9 mouse cellular contexts compared by ENCODE assay signal in genomic region chr1:75425796-75426471, GRCm38 (mm10). TPM values are rescaled to one million over a fixed set of nuclear protein-coding genes. Genes with fewer than 3 reads are reported as not detected.
DNase-seq lines count a peak whose midpoint lies in the region; ATAC-seq and TF ChIP-seq lines count a peak whose summit lies in the region.
"Had no signal": no experiment of that assay in that cellular context is flagged by ENCODE, and none has a peak within 500 bp of the region (broad histone marks: within the 10 kb centered on the region; RNA-seq: fewer than 3 reads in every experiment).

No protein-coding gene starts in this region.

- H3K27me3 ChIP-seq in midbrain, embryonic 14.5 days (ENCODE audit: control insufficient read depth, insufficient read depth, low read length): peaks cover 34% of the 10 kb centered on the region
- H3K27me3 ChIP-seq in midbrain, embryonic 15.5 days (replicated peaks): peaks cover 34% of the 10 kb centered on the region
- peaks cover 37% of the 10 kb centered on the region for H3K27me3 ChIP-seq in neural tube, embryonic 11.5 days (ENCODE audit: control insufficient read depth, insufficient read depth, low read length)

- no peak overlapping the region for H3K4me2 ChIP-seq in midbrain, embryonic 14.5 days (ENCODE audit: low read length)
- H3K4me2 ChIP-seq in midbrain, embryonic 15.5 days: no peak overlapping the region
- no peak overlapping the region for H3K4me2 ChIP-seq in neural tube, embryonic 11.5 days (ENCODE audit: low read depth)
- H3K4me2 ChIP-seq: neural tube, embryonic 13.5 days had no signal

- no peak for TF ChIP-seq POLR2A in bone marrow macrophage, adult 2 months (IDR thresholded peaks at IDR 0.05; ENCODE audit: borderline replicate concordance, low read depth, low read length)

- DNase-seq in gastrocnemius, adult 2 months: peak; percentile 62
- DNase-seq in gastrocnemius, postnatal 25 days: no peak
- peak; percentile 80 for DNase-seq in midbrain, embryonic 14.5 days
- peak; percentile 50 to 58 for DNase-seq in frontal cortex, postnatal 36 days (ENCODE audit: low spot score in 2 of 2)
- DNase-seq in neural tube, embryonic 11.5 days (ENCODE audit: low spot score): peak; percentile 78
- DNase-seq in urinary bladder, postnatal 25 days (ENCODE audit: low spot score): no peak

- H3K9me3 ChIP-seq in midbrain, embryonic 14.5 days (ENCODE audit: control insufficient read depth, low read length): no peaks in the 10 kb centered on the region
- no peaks in the 10 kb centered on the region for H3K9me3 ChIP-seq in midbrain, embryonic 15.5 days
- no peaks in the 10 kb centered on the region for H3K9me3 ChIP-seq in neural tube, embryonic 11.5 days (ENCODE audit: control insufficient read depth, low read length)
- H3K9me3 ChIP-seq: neural tube, embryonic 13.5 days had no signal

- intact Hi-C loops in gastrocnemius, adult 2 months (cut with DNase I): loop anchor here (5.0 kb wide), 1 partner anchor 84 kb away; no protein-coding TSS in a partner anchor

- H3K4me3 ChIP-seq in gastrocnemius, adult 2 months: no peak overlapping the region
- no peak overlapping the region for H3K4me3 ChIP-seq in midbrain, embryonic 14.5 days (replicated peaks; ENCODE audit: low read depth, low read length)
- no peak overlapping the region for H3K4me3 ChIP-seq in midbrain, embryonic 15.5 days
- no peak overlapping the region for H3K4me3 ChIP-seq in bone marrow macrophage, adult 2 months (ENCODE audit: insufficient read depth, low read length)
- no peak overlapping the region for H3K4me3 ChIP-seq in neural tube, embryonic 11.5 days (ENCODE audit: low read depth, low read length)
- H3K4me3 ChIP-seq: neural tube, embryonic 13.5 days had no signal

- no peak overlapping the region for H3K9ac ChIP-seq in midbrain, embryonic 14.5 days (replicated peaks; ENCODE audit: low read length)
- no peak overlapping the region for H3K9ac ChIP-seq in midbrain, embryonic 15.5 days
- H3K9ac ChIP-seq in neural tube, embryonic 11.5 days (ENCODE audit: low read length): no peak overlapping the region
- H3K9ac ChIP-seq: neural tube, embryonic 13.5 days had no signal

- H3K36me3 ChIP-seq in midbrain, embryonic 14.5 days (ENCODE audit: control insufficient read depth, insufficient read depth, low read length): peaks cover 8% of the 10 kb centered on the region; the same call in 1 of the 2 replicates
- no peaks in the 10 kb centered on the region for H3K36me3 ChIP-seq in midbrain, embryonic 15.5 days (replicated peaks)
- H3K36me3 ChIP-seq in neural tube, embryonic 11.5 days (ENCODE audit: control insufficient read depth, insufficient read depth, low read length): no peaks in the 10 kb centered on the region; the same call in 1 of the 2 replicates

- H3K4me1 ChIP-seq in midbrain, embryonic 14.5 days (ENCODE audit: control insufficient read depth, insufficient read depth, low read length): peaks cover 20% of the 10 kb centered on the region
- H3K4me1 ChIP-seq in midbrain, embryonic 15.5 days: peaks cover 21% of the 10 kb centered on the region
- H3K4me1 ChIP-seq in bone marrow macrophage, adult 2 months (ENCODE audit: control insufficient read depth, insufficient read depth, low read length): no peaks in the 10 kb centered on the region
- H3K4me1 ChIP-seq in neural tube, embryonic 11.5 days (ENCODE audit: control insufficient read depth, insufficient read depth, low read length): peaks cover 13% of the 10 kb centered on the region; the same call in 1 of the 2 replicates

- peak overlapping the region; percentile 58; the same call in 1 of the 2 replicates for H3K27ac ChIP-seq in gastrocnemius, adult 2 months
- no peak overlapping the region for H3K27ac ChIP-seq in midbrain, embryonic 14.5 days (replicated peaks; ENCODE audit: low read depth, low read length)
- no peak overlapping the region for H3K27ac ChIP-seq in midbrain, embryonic 15.5 days
- H3K27ac ChIP-seq in bone marrow macrophage, adult 2 months (ENCODE audit: insufficient read depth, low read depth, low read length): no peak overlapping the region
- no peak overlapping the region for H3K27ac ChIP-seq in neural tube, embryonic 11.5 days (ENCODE audit: low read depth, low read length)
- H3K27ac ChIP-seq: neural tube, embryonic 13.5 days had no signal

- WGBS in midbrain, embryonic 14.5 days: 39% methylated on average over 10 of the region's 10 CpGs
- 33% methylated on average over 10 of the region's 10 CpGs for WGBS in midbrain, embryonic 15.5 days
- 38% methylated on average over 10 of the region's 10 CpGs for WGBS in neural tube, embryonic 11.5 days

- ATAC-seq in midbrain, embryonic 14.5 days (ENCODE audit: low FRiP score, low TSS enrichment): no peak
- ATAC-seq in midbrain, embryonic 15.5 days (replicated peaks): no peak
- ATAC-seq in neural tube, embryonic 11.5 days (ENCODE audit: insufficient read depth, low FRiP score, low TSS enrichment): no peak; the same call in 1 of the 2 replicates

- peak; percentile 79 for TF ChIP-seq CTCF in gastrocnemius, adult 2 months (IDR thresholded peaks at IDR 0.05)
- TF ChIP-seq CTCF in bone marrow macrophage, adult 2 months (IDR thresholded peaks at IDR 0.05; ENCODE audit: low read depth, low read length): peak; percentile 88

RNA-seq across cellular contexts. Expression of gene Gmppa, which starts 9.8 kb away (rescaled TPM):
- 10 to 100 TPM; 41.1 to 42.7 TPM for total RNA-seq in gastrocnemius, adult 2 months (2021)
- total RNA-seq in gastrocnemius, postnatal 25 days (2021): 10 to 100 TPM; 32.0 to 37.2 TPM
- polyA plus RNA-seq in midbrain, embryonic 14.5 days (2014; fragmentation: Nextera tagmentation; extraction: Ambion mirVana): 75.7 and 75.9 TPM in 2 replicates
- 86.1 and 98.7 TPM in 2 replicates for polyA plus RNA-seq in midbrain, embryonic 15.5 days (2015; fragmentation: Nextera tagmentation; extraction: Ambion mirVana)
- polyA plus RNA-seq in bone marrow macrophage, adult 2 months (2012; ENCODE audit: insufficient read depth, insufficient read length, missing spikeins): 79.2 and 89.6 TPM in 2 replicates
- 62.5 and 64.2 TPM in 2 replicates for polyA plus RNA-seq in neural tube, embryonic 11.5 days (2014; fragmentation: Nextera tagmentation; extraction: Ambion mirVana)

RNA-seq across cellular contexts. Expression of gene Asic4, which starts 24.3 kb away (rescaled TPM):
- not detected for total RNA-seq in gastrocnemius, adult 2 months (2021)
- total RNA-seq in gastrocnemius, postnatal 25 days (2021): not detected
- 16.6 and 34.3 TPM in 2 replicates for polyA plus RNA-seq in midbrain, embryonic 14.5 days (2014; fragmentation: Nextera tagmentation; extraction: Ambion mirVana)
- polyA plus RNA-seq in midbrain, embryonic 15.5 days (2015; fragmentation: Nextera tagmentation; extraction: Ambion mirVana): 64.4 and 73.2 TPM in 2 replicates
- not detected in 2 replicates for polyA plus RNA-seq in bone marrow macrophage, adult 2 months (2012; ENCODE audit: insufficient read depth, insufficient read length, missing spikeins)
- polyA plus RNA-seq in neural tube, embryonic 11.5 days (2014; fragmentation: Nextera tagmentation; extraction: Ambion mirVana): 2.3 and 2.9 TPM in 2 replicates

RNA-seq across cellular contexts. Expression of gene Speg, which starts 50.8 kb away (rescaled TPM):
- total RNA-seq in gastrocnemius, adult 2 months (2021): 100 to 1,000 TPM; 268 to 311 TPM
- total RNA-seq in gastrocnemius, postnatal 25 days (2021): 100 to 1,000 TPM; 200 to 244 TPM
- polyA plus RNA-seq in midbrain, embryonic 14.5 days (2014; fragmentation: Nextera tagmentation; extraction: Ambion mirVana): 15.6 and 19.4 TPM in 2 replicates
- polyA plus RNA-seq in midbrain, embryonic 15.5 days (2015; fragmentation: Nextera tagmentation; extraction: Ambion mirVana): 20.8 and 21.3 TPM in 2 replicates
- polyA plus RNA-seq in bone marrow macrophage, adult 2 months (2012; ENCODE audit: insufficient read depth, insufficient read length, missing spikeins): 32.4 and 36.2 TPM in 2 replicates
- polyA plus RNA-seq in neural tube, embryonic 11.5 days (2014; fragmentation: Nextera tagmentation; extraction: Ambion mirVana): 15.5 and 19.1 TPM in 2 replicates

RNA-seq across cellular contexts. Expression of gene Chpf, which starts 53.2 kb away (rescaled TPM):
- total RNA-seq in gastrocnemius, adult 2 months (2021): 1 to 10 TPM; 3.0 to 6.2 TPM
- total RNA-seq in gastrocnemius, postnatal 25 days (2021): 1 to 10 TPM; 5.5 to 7.9 TPM
- 39.7 and 44.2 TPM in 2 replicates for polyA plus RNA-seq in midbrain, embryonic 14.5 days (2014; fragmentation: Nextera tagmentation; extraction: Ambion mirVana)
- polyA plus RNA-seq in midbrain, embryonic 15.5 days (2015; fragmentation: Nextera tagmentation; extraction: Ambion mirVana): 42.3 and 45.8 TPM in 2 replicates
- polyA plus RNA-seq in bone marrow macrophage, adult 2 months (2012; ENCODE audit: insufficient read depth, insufficient read length, missing spikeins): 0.95 and 1.3 TPM in 2 replicates
- 27.1 and 27.2 TPM in 2 replicates for polyA plus RNA-seq in neural tube, embryonic 11.5 days (2014; fragmentation: Nextera tagmentation; extraction: Ambion mirVana)

RNA-seq across cellular contexts. Expression of gene Tmem198, which starts 53.4 kb away (rescaled TPM):
- total RNA-seq in gastrocnemius, adult 2 months (2021): not detected
- under 1 TPM; 0.36 to 0.43 TPM for total RNA-seq in gastrocnemius, postnatal 25 days (2021)
- 42.9 and 55.9 TPM in 2 replicates for polyA plus RNA-seq in midbrain, embryonic 14.5 days (2014; fragmentation: Nextera tagmentation; extraction: Ambion mirVana)
- 59.2 and 60.0 TPM in 2 replicates for polyA plus RNA-seq in midbrain, embryonic 15.5 days (2015; fragmentation: Nextera tagmentation; extraction: Ambion mirVana)
- polyA plus RNA-seq in bone marrow macrophage, adult 2 months (2012; ENCODE audit: insufficient read depth, insufficient read length, missing spikeins): not detected in 2 replicates
- 12.3 and 13.7 TPM in 2 replicates for polyA plus RNA-seq in neural tube, embryonic 11.5 days (2014; fragmentation: Nextera tagmentation; extraction: Ambion mirVana)

Comparison
In these comparisons a context has a peak if more than half of its experiments do, and no peak if none do; other contexts are left out.
1. DNase-seq: peak in gastrocnemius, adult 2 months (single experiment), midbrain, embryonic 14.5 days (single experiment), frontal cortex, postnatal 36 days (2 of 2) and neural tube, embryonic 11.5 days (single experiment); none in gastrocnemius, postnatal 25 days (single experiment) and urinary bladder, postnatal 25 days (single experiment).